Mouse (Mus musculus) MEL (cell line): ENCODE results near the gene Ppil6. TPM values are rescaled to one million over a fixed set of nuclear protein-coding genes. Genes with fewer than 3 reads are reported as not detected.

Experiments used
- DNase-seq: peaks from one replicate; pipeline ENCODE4 v3.0.0; 2011; ENCODE audit warnings: low read depth, low spot score
- H3K27ac ChIP-seq: 2 replicates; pipeline ENCODE4 v1.5.1; 2012; ENCODE audit warnings: low read depth, mild to moderate bottlenecking, control low read depth, low read length, moderate library complexity; ENCODE audit not compliant: control insufficient read depth
- H3K27me3 ChIP-seq, 2 experiments: fragments of 150-350 bp in 1 of 2; sonication (generic) in 1 of 2; 2 replicates each; pipeline ENCODE4 v1.6.1; 2012; ENCODE audit warnings: low read length in 2 of 2, mild to moderate bottlenecking in 2 of 2, improper control_type of control experiment in 1 of 2, moderate library complexity in 1 of 2; ENCODE audit not compliant: insufficient read depth in 2 of 2, control insufficient read depth in 1 of 2
- H3K36me3 ChIP-seq, 2 experiments: 2 replicates each; pipeline ENCODE4 v1.6.1; 2012 to 2014; ENCODE audit warnings: low read length in 2 of 2, improper control_type of control experiment in 1 of 2, inconsistent platforms in 1 of 2, mild to moderate bottlenecking in 1 of 2; ENCODE audit not compliant: insufficient read depth in 2 of 2, control insufficient read depth in 1 of 2
- H3K4me1 ChIP-seq, 2 experiments: fragments of 150-350 bp in 1 of 2; sonication (generic) in 1 of 2; 2 replicates each; pipeline ENCODE4 v1.6.1; 2012; ENCODE audit warnings: low read length in 2 of 2, improper control_type of control experiment in 1 of 2, mild to moderate bottlenecking in 1 of 2; ENCODE audit not compliant: insufficient read depth in 2 of 2, control insufficient read depth in 1 of 2
- H3K4me3 ChIP-seq, 2 experiments: fragments of 150-350 bp in 1 of 2; sonication (generic) in 1 of 2; 2 replicates each; pipeline ENCODE4 v1.5.1; 2012; ENCODE audit warnings: low read depth in 2 of 2, low read length in 2 of 2, mild to moderate bottlenecking in 2 of 2, moderate library complexity in 2 of 2, control low read depth in 1 of 2, improper control_type of control experiment in 1 of 2; ENCODE audit not compliant: control insufficient read depth in 1 of 2, insufficient read depth in 1 of 2
- H3K79me2 ChIP-seq: 2 replicates; pipeline ENCODE4 v1.6.1; 2012; ENCODE audit warnings: mild to moderate bottlenecking, low read length, moderate library complexity; ENCODE audit not compliant: control insufficient read depth, poor library complexity, insufficient read depth
- H3K9ac ChIP-seq: 2 replicates; pipeline ENCODE4 v1.6.1; 2012; ENCODE audit warnings: low read depth, mild to moderate bottlenecking, control low read depth, low read length, moderate library complexity; ENCODE audit not compliant: control insufficient read depth, poor library complexity, severe bottlenecking
- H3K9me3 ChIP-seq: fragments of 150-350 bp; sonication (generic); replicated peaks from 2 replicates; pipeline ENCODE4 v1.6.1; 2012; ENCODE audit warnings: mild to moderate bottlenecking, low read length, improper control_type of control experiment, moderate library complexity; ENCODE audit not compliant: insufficient read depth
- BHLHE40 ChIP-seq: IDR thresholded peaks from 2 replicates; pipeline ENCODE4 v1.6.1; 2012; ENCODE audit warnings: low read depth, mild to moderate bottlenecking, inconsistent platforms, low read length, improper control_type of control experiment, borderline replicate concordance
- CHD1 ChIP-seq: IDR thresholded peaks from 2 replicates; pipeline ENCODE4 v1.6.1; 2012; ENCODE audit warnings: low read depth, mild to moderate bottlenecking, inconsistent platforms, low read length, improper control_type of control experiment
- CTCF ChIP-seq, 3 experiments: IDR thresholded peaks in 2 of 3; conservative IDR thresholded peaks in 1 of 3; 2 replicates each; pipeline ENCODE4 v1.5.1; 2011 to 2012; ENCODE audit warnings: low read length in 3 of 3, low read depth in 2 of 3, mild to moderate bottlenecking in 2 of 3, improper control_type of control experiment in 1 of 3, inconsistent platforms in 1 of 3, mixed read lengths in 1 of 3, moderate library complexity in 1 of 3; ENCODE audit not compliant: control insufficient read depth in 1 of 3, insufficient read depth in 1 of 3, poor library complexity in 1 of 3, severe bottlenecking in 1 of 3
- ELF1 ChIP-seq: IDR thresholded peaks from 2 replicates; pipeline ENCODE4 v1.6.1; 2014; ENCODE audit warnings: low read depth, mild to moderate bottlenecking, inconsistent platforms, low read length, improper control_type of control experiment, moderate library complexity
- EP300 ChIP-seq, 2 experiments: IDR thresholded peaks; 2 replicates each; pipeline ENCODE4 v1.6.1; 2011; ENCODE audit warnings: improper control_type of control experiment in 2 of 2, low read length in 2 of 2, low read depth in 1 of 2, mild to moderate bottlenecking in 1 of 2
- GABPA ChIP-seq: IDR thresholded peaks from 2 replicates; pipeline ENCODE4 v1.6.1; 2012; ENCODE audit warnings: low read depth, mild to moderate bottlenecking, inconsistent platforms, low read length, improper control_type of control experiment, moderate library complexity
- GATA1 ChIP-seq: IDR thresholded peaks from 2 replicates; pipeline ENCODE4 v1.6.1; 2011; ENCODE audit warnings: low read depth, low read length, improper control_type of control experiment
- HCFC1 ChIP-seq: IDR thresholded peaks from 2 replicates; pipeline ENCODE4 v1.6.1; 2012; ENCODE audit warnings: low read depth, mild to moderate bottlenecking, inconsistent platforms, low read length, improper control_type of control experiment, moderate library complexity
- MAZ ChIP-seq: IDR thresholded peaks from 2 replicates; pipeline ENCODE4 v1.6.1; 2012; ENCODE audit warnings: low read depth, mild to moderate bottlenecking, inconsistent platforms, low read length, improper control_type of control experiment
- MXI1 ChIP-seq: IDR thresholded peaks from 2 replicates; pipeline ENCODE4 v1.6.1; 2011; ENCODE audit warnings: mild to moderate bottlenecking, low read depth, low read length, improper control_type of control experiment
- MYB ChIP-seq: IDR thresholded peaks from 2 replicates; pipeline ENCODE4 v1.6.1; 2011; ENCODE audit warnings: mild to moderate bottlenecking, low read depth, low read length, improper control_type of control experiment
- MYC ChIP-seq: IDR thresholded peaks from 2 replicates; pipeline ENCODE4 v1.6.1; 2011; ENCODE audit warnings: low read depth, mild to moderate bottlenecking, low read length, improper control_type of control experiment, moderate library complexity
- NELFE ChIP-seq: IDR thresholded peaks from 2 replicates; pipeline ENCODE4 v1.6.1; 2011; ENCODE audit warnings: low read depth, low read length, improper control_type of control experiment
- POLR2A ChIP-seq, 2 experiments: IDR thresholded peaks; 2 replicates each; pipeline ENCODE4 v1.6.1; 2011 to 2012; ENCODE audit warnings: low read length in 2 of 2, mild to moderate bottlenecking in 2 of 2, control low read depth in 1 of 2, improper control_type of control experiment in 1 of 2, low read depth in 1 of 2, moderate library complexity in 1 of 2; ENCODE audit not compliant: control insufficient read depth in 1 of 2, insufficient read depth in 1 of 2, poor library complexity in 1 of 2
- POLR2AphosphoS5 ChIP-seq: IDR thresholded peaks from 2 replicates; pipeline ENCODE4 v1.6.1; 2012; ENCODE audit warnings: low read depth, borderline replicate concordance, mild to moderate bottlenecking, inconsistent platforms, low read length, moderate library complexity, mixed read lengths
- RAD21 ChIP-seq: IDR thresholded peaks from 2 replicates; pipeline ENCODE4 v1.6.1; 2011; ENCODE audit warnings: mild to moderate bottlenecking, low read depth, low read length, improper control_type of control experiment
- RCOR1 ChIP-seq: IDR thresholded peaks from 2 replicates; pipeline ENCODE4 v1.6.1; 2012; ENCODE audit warnings: low read depth, mild to moderate bottlenecking, inconsistent platforms, low read length, improper control_type of control experiment
- SIN3A ChIP-seq: IDR thresholded peaks from 2 replicates; pipeline ENCODE4 v1.6.1; 2012; ENCODE audit warnings: low read length, improper control_type of control experiment, inconsistent platforms
- SMC3 ChIP-seq: IDR thresholded peaks from 2 replicates; pipeline ENCODE4 v1.6.1; 2011; ENCODE audit warnings: low read depth, low read length, improper control_type of control experiment
- TAL1 ChIP-seq: IDR thresholded peaks from 2 replicates; pipeline ENCODE4 v1.6.1; 2012; ENCODE audit warnings: mild to moderate bottlenecking, inconsistent platforms, low read length, moderate library complexity, mixed read lengths
- TBP ChIP-seq: IDR thresholded peaks from 2 replicates; pipeline ENCODE4 v1.8.0; 2011; ENCODE audit warnings: low read depth, low read length, improper control_type of control experiment
- UBTF ChIP-seq: IDR thresholded peaks from 2 replicates; pipeline ENCODE4 v1.6.1; 2012; ENCODE audit warnings: low read depth, mild to moderate bottlenecking, inconsistent platforms, low read length, improper control_type of control experiment, moderate library complexity, borderline replicate concordance; ENCODE audit not compliant: insufficient read depth
- USF1 ChIP-seq: IDR thresholded peaks from 2 replicates; pipeline ENCODE4 v1.6.1; 2014; ENCODE audit warnings: low read depth, mild to moderate bottlenecking, inconsistent platforms, low read length, improper control_type of control experiment, moderate library complexity
- USF2 ChIP-seq, 2 experiments: IDR thresholded peaks; 2 replicates each; pipeline ENCODE4 v1.6.1; 2011 to 2012; ENCODE audit warnings: improper control_type of control experiment in 2 of 2, low read length in 2 of 2, borderline replicate concordance in 1 of 2, inconsistent platforms in 1 of 2, low read depth in 1 of 2, mild to moderate bottlenecking in 1 of 2; ENCODE audit not compliant: insufficient read depth in 1 of 2
- ZC3H11A ChIP-seq: IDR thresholded peaks from 2 replicates; pipeline ENCODE4 v1.6.1; 2012; ENCODE audit warnings: low read depth, mild to moderate bottlenecking, inconsistent platforms, low read length, improper control_type of control experiment
- ZKSCAN1 ChIP-seq: IDR thresholded peaks from 2 replicates; pipeline ENCODE4 v1.6.1; 2012; ENCODE audit warnings: low read depth, mild to moderate bottlenecking, inconsistent platforms, low read length, improper control_type of control experiment, moderate library complexity
- ZMIZ1 ChIP-seq: IDR thresholded peaks from 2 replicates; pipeline ENCODE4 v1.6.1; 2012; ENCODE audit warnings: low read depth, mild to moderate bottlenecking, inconsistent platforms, low read length, improper control_type of control experiment, moderate library complexity
- ZNF384 ChIP-seq: IDR thresholded peaks from 2 replicates; pipeline ENCODE4 v1.6.1; 2012; ENCODE audit warnings: low read depth, mild to moderate bottlenecking, inconsistent platforms, low read length, improper control_type of control experiment
- polyA plus RNA-seq, 2 experiments: library from polyadenylated mRNA; stranded (reverse) in 1 of 2; unstranded in 1 of 2; fragments of >175 nt in 1 of 2; fragments of >200 nt in 1 of 2; gene quantifications; 2 replicates each; pipeline versions ENCODE4 v1.2.1 to v1.2.4; 2012; ENCODE audit warnings: low replicate concordance in 2 of 2, low read depth in 1 of 2; ENCODE audit not compliant: insufficient read length in 2 of 2, insufficient read depth in 1 of 2, missing spikeins in 1 of 2
- total RNA-seq: library from RNA; depleted of rRNA; stranded (reverse); fragments of 300-350 nt; gene quantifications from 2 replicates; pipeline ENCODE4 v1.2.3, GENCODE M21; 2012

The Ppil6 gene
- total and polyA plus RNA-seq, 3 experiments = not detected

GRCm38 (mm10) chr10:41514921-41515320, 24.7 kb downstream of the Ppil6 start:
- no peaks in the 10 kb centered on the region; a peak in 1 of 4 replicates for H3K4me1 ChIP-seq
- H3K9me3 ChIP-seq = no peaks in the 10 kb centered on the region
- no peak overlapping the region for H3K9ac ChIP-seq
- no peak overlapping the region for H3K4me3 ChIP-seq
- no peak for DNase-seq
- TF ChIP-seq GATA1 = no peak
- TF ChIP-seq POLR2A (IDR thresholded peaks at IDR 0.05; ENCODE audit: control insufficient read depth in 1 of 2, insufficient read depth in 1 of 2, low read depth in 1 of 2, low read length in 2 of 2, poor library complexity in 1 of 2) = no peak
- TF ChIP-seq MAZ = no peak
- TF ChIP-seq POLR2AphosphoS5 = no peak
- no peak for TF ChIP-seq MXI1
- TF ChIP-seq ELF1 = no peak
- TF ChIP-seq UBTF = no peak
- no peak for TF ChIP-seq USF1
- no peak for TF ChIP-seq SIN3A
- TF ChIP-seq TAL1 = no peak
- TF ChIP-seq HCFC1 = no peak
- H3K36me3 ChIP-seq = peaks cover 0 to 3% of the 10 kb centered on the region in 2 experiments; a peak in 2 of 4 replicates
- H3K27ac ChIP-seq = no peak overlapping the region
- H3K79me2 ChIP-seq = peaks cover 6% of the 10 kb centered on the region
- peaks cover 0 to 3% of the 10 kb centered on the region in 2 experiments; a peak in 1 of 4 replicates for H3K27me3 ChIP-seq

- Histone ChIP-seq H3K4me1 (peaks cover 5 to 16% of the 10 kb centered on the region in 2 experiments), H3K9ac (peak overlapping the region; percentile 96), H3K9me3 (no peaks in the 10 kb centered on the region), H3K27me3 (no peaks in the 10 kb centered on the region), H3K27ac (peak overlapping the region; percentile 93), H3K36me3 (peaks cover 0 to 25% of the 10 kb centered on the region in 2 experiments; a peak in 2 of 4 replicates), H3K4me3 (peak overlapping the region; percentile 70 to 75), H3K79me2 (peaks cover 28% of the 10 kb centered on the region)
- peak; percentile 86 for DNase-seq
- TF ChIP-seq ZNF384 = peak; percentile 96
- no peak for TF ChIP-seq GABPA
- no peak for TF ChIP-seq ZMIZ1
- TF ChIP-seq ELF1 = no peak
- TF ChIP-seq MYC = peak; percentile 36; the same call in 1 of the 2 replicates
- no peak for TF ChIP-seq POLR2AphosphoS5
- 0 out of 2 replicates have a peak, but pooled peaks have one; percentile 37 for TF ChIP-seq UBTF
- TF ChIP-seq USF2 (IDR thresholded peaks at IDR 0.05; ENCODE audit: borderline replicate concordance in 1 of 2, insufficient read depth in 1 of 2, low read depth in 1 of 2, low read length in 2 of 2) = no peak
- TF ChIP-seq GATA1 = no peak
- TF ChIP-seq RCOR1 = no peak
- TF ChIP-seq CHD1 = no peak
- TF ChIP-seq RAD21 = peak; percentile 75
- TF ChIP-seq NELFE = no peak
- TF ChIP-seq MAZ = no peak
- peak; percentile 53 for TF ChIP-seq ZC3H11A
- TF ChIP-seq MXI1 = peak; percentile 63
- TF ChIP-seq BHLHE40 = no peak
- no peak for TF ChIP-seq TBP
- peak; percentile 60 for TF ChIP-seq SMC3
- TF ChIP-seq EP300 (IDR thresholded peaks at IDR 0.05; ENCODE audit: low read depth in 1 of 2, low read length in 2 of 2) = no peak
- TF ChIP-seq CTCF (IDR thresholded peaks at IDR 0.05 in 2 of 3, conservative IDR thresholded peaks at IDR 0.05 in 1 of 3; ENCODE audit: control insufficient read depth in 1 of 3, insufficient read depth in 1 of 3, low read depth in 2 of 3, low read length in 3 of 3, poor library complexity in 1 of 3, severe bottlenecking in 1 of 3) = peak in 2 of 3 experiments; percentile 49 to 67; a peak in 4 of 6 replicates
- no peak for TF ChIP-seq MYB
- TF ChIP-seq ZKSCAN1 = no peak
Measured at GRCm38 (mm10) chr10:41518508-41518980, 28.3 kb downstream of the Ppil6 start.
